Mouse (Mus musculus): ENCODE measurements around the gene Hmcn2. TPM values are rescaled to one million over a fixed set of nuclear protein-coding genes. Genes with fewer than 3 reads are reported as not detected.
A peak's percentile ranks its signal among the peaks of the same experiment; 100 is the strongest.

The Hmcn2 gene
- polyA plus RNA-seq, 1 experiment from 2014 or later, result 0.18 TPM

- H3K27me3 ChIP-seq (ENCODE audit: control insufficient read depth, insufficient read depth, low read depth, low read length), result peaks cover 28% of the 10 kb centered on the region
- WGBS, result 81% methylated on average over 7 of the region's 7 CpGs
- ATAC-seq, result no peak
- H3K9me3 ChIP-seq (replicated peaks; ENCODE audit: control insufficient read depth, low read length, poor library complexity, severe bottlenecking), result no peaks in the 10 kb centered on the region
- no peaks in the 10 kb centered on the region for H3K36me3 ChIP-seq (ENCODE audit: control insufficient read depth, insufficient read depth, low read length)
- H3K4me2 ChIP-seq (ENCODE audit: low read length), result no peak overlapping the region
- no peak overlapping the region for H3K27ac ChIP-seq (ENCODE audit: low read length)
- H3K4me1 ChIP-seq (ENCODE audit: control insufficient read depth, insufficient read depth, low read length), result peaks cover 8% of the 10 kb centered on the region
- no peak overlapping the region for H3K4me3 ChIP-seq (ENCODE audit: low read depth, low read length)
- H3K9ac ChIP-seq (ENCODE audit: low read depth, low read length), result no peak overlapping the region
Measured at GRCm38 (mm10) chr2:31468857-31469256, 154.6 kb downstream of the Hmcn2 start.

GRCm38 (mm10) chr2:31469480-31469879, 155.3 kb downstream of the Hmcn2 start:
- ATAC-seq, result no peak
- Histone ChIP-seq H3K27ac (ENCODE audit: low read length) (no peak overlapping the region), H3K4me2 (ENCODE audit: low read length) (peak overlapping the region; percentile 95), H3K36me3 (ENCODE audit: control insufficient read depth, insufficient read depth, low read length) (no peaks in the 10 kb centered on the region), H3K27me3 (ENCODE audit: control insufficient read depth, insufficient read depth, low read depth, low read length) (peaks cover 27% of the 10 kb centered on the region), H3K4me1 (ENCODE audit: control insufficient read depth, insufficient read depth, low read length) (peaks cover 9% of the 10 kb centered on the region), H3K9ac (ENCODE audit: low read depth, low read length) (peak overlapping the region; percentile 74), H3K9me3 (replicated peaks; ENCODE audit: control insufficient read depth, low read length, poor library complexity, severe bottlenecking) (no peaks in the 10 kb centered on the region), H3K4me3 (ENCODE audit: low read depth, low read length) (peak overlapping the region; percentile 49)
- 11% methylated on average over 7 of the region's 7 CpGs for WGBS

- under 1% methylated on average over 37 of the region's 49 CpGs for WGBS
- Histone ChIP-seq H3K27ac (ENCODE audit: low read length) (no peak within 1 kb of the TSS), H3K9me3 (replicated peaks; ENCODE audit: control insufficient read depth, low read length, poor library complexity, severe bottlenecking) (no peaks in the 10 kb centered on the region), H3K4me2 (ENCODE audit: low read length) (peak within 1 kb of the TSS; percentile 95), H3K4me1 (ENCODE audit: control insufficient read depth, insufficient read depth, low read length) (peaks cover 12% of the 10 kb centered on the region), H3K36me3 (ENCODE audit: control insufficient read depth, insufficient read depth, low read length) (no peaks in the 10 kb centered on the region), H3K4me3 (ENCODE audit: low read depth, low read length) (peak within 1 kb of the TSS; percentile 49), H3K9ac (ENCODE audit: low read depth, low read length) (peak within 1 kb of the TSS; percentile 74), H3K27me3 (ENCODE audit: control insufficient read depth, insufficient read depth, low read depth, low read length) (peaks cover 27% of the 10 kb centered on the region)
- peak; percentile 69 for ATAC-seq
Measured at GRCm38 (mm10) chr2:31469931-31470682, 155.9 kb downstream of the Hmcn2 start, which contains the start of gene Ass1. Gene Ass1 (plus strand): TSS chr2:31470207.

- Histone ChIP-seq H3K4me1 (ENCODE audit: control insufficient read depth, insufficient read depth, low read length) (peaks cover 12% of the 10 kb centered on the region), H3K27me3 (ENCODE audit: control insufficient read depth, insufficient read depth, low read depth, low read length) (peaks cover 27% of the 10 kb centered on the region), H3K4me3 (ENCODE audit: low read depth, low read length) (peak overlapping the region; percentile 49), H3K4me2 (ENCODE audit: low read length) (peak overlapping the region; percentile 95), H3K36me3 (ENCODE audit: control insufficient read depth, insufficient read depth, low read length) (no peaks in the 10 kb centered on the region), H3K9me3 (replicated peaks; ENCODE audit: control insufficient read depth, low read length, poor library complexity, severe bottlenecking) (no peaks in the 10 kb centered on the region), H3K27ac (ENCODE audit: low read length) (no peak overlapping the region), H3K9ac (ENCODE audit: low read depth, low read length) (0 out of 2 replicates have a peak overlapping the region, but pooled peaks have one; percentile 74)
- ATAC-seq, result no peak
- WGBS, result 13% methylated on average over 18 of the region's 19 CpGs
Measured at GRCm38 (mm10) chr2:31470683-31471385, 156.6 kb downstream of the Hmcn2 start.

- no peak overlapping the region for H3K4me2 ChIP-seq (ENCODE audit: low read length)
- H3K9ac ChIP-seq (ENCODE audit: low read depth, low read length), result no peak overlapping the region
- H3K27me3 ChIP-seq (ENCODE audit: control insufficient read depth, insufficient read depth, low read depth, low read length), result peaks cover 27% of the 10 kb centered on the region
- ATAC-seq, result no peak
- H3K27ac ChIP-seq (ENCODE audit: low read length), result no peak overlapping the region
- H3K4me3 ChIP-seq (ENCODE audit: low read depth, low read length), result no peak overlapping the region
- H3K9me3 ChIP-seq (replicated peaks; ENCODE audit: control insufficient read depth, low read length, poor library complexity, severe bottlenecking), result no peaks in the 10 kb centered on the region
- H3K4me1 ChIP-seq (ENCODE audit: control insufficient read depth, insufficient read depth, low read length), result peaks cover 12% of the 10 kb centered on the region
- WGBS, result 56% methylated on average over 6 of the region's 6 CpGs
- no peaks in the 10 kb centered on the region for H3K36me3 ChIP-seq (ENCODE audit: control insufficient read depth, insufficient read depth, low read length)
Measured at GRCm38 (mm10) chr2:31471611-31472010, 157.4 kb downstream of the Hmcn2 start.

GRCm38 (mm10) chr2:31472406-31473065, 158.3 kb downstream of the Hmcn2 start:
- H3K9ac ChIP-seq (ENCODE audit: low read depth, low read length), result no peak overlapping the region
- no peaks in the 10 kb centered on the region for H3K36me3 ChIP-seq (ENCODE audit: control insufficient read depth, insufficient read depth, low read length)
- no peak overlapping the region for H3K27ac ChIP-seq (ENCODE audit: low read length)
- H3K4me2 ChIP-seq (ENCODE audit: low read length), result no peak overlapping the region
- no peaks in the 10 kb centered on the region for H3K9me3 ChIP-seq (replicated peaks; ENCODE audit: control insufficient read depth, low read length, poor library complexity, severe bottlenecking)
- peaks cover 12% of the 10 kb centered on the region for H3K4me1 ChIP-seq (ENCODE audit: control insufficient read depth, insufficient read depth, low read length)
- WGBS, result 47% methylated on average over 10 of the region's 10 CpGs
- peaks cover 28% of the 10 kb centered on the region for H3K27me3 ChIP-seq (ENCODE audit: control insufficient read depth, insufficient read depth, low read depth, low read length)
- no peak overlapping the region for H3K4me3 ChIP-seq (ENCODE audit: low read depth, low read length)
- no peak for ATAC-seq

GRCm38 (mm10) chr2:31473941-31474340, 159.7 kb downstream of the Hmcn2 start:
- Histone ChIP-seq H3K4me2 (ENCODE audit: low read length) (no peak overlapping the region), H3K27me3 (ENCODE audit: control insufficient read depth, insufficient read depth, low read depth, low read length) (peaks cover 26% of the 10 kb centered on the region), H3K4me1 (ENCODE audit: control insufficient read depth, insufficient read depth, low read length) (peaks cover 12% of the 10 kb centered on the region), H3K9ac (ENCODE audit: low read depth, low read length) (no peak overlapping the region), H3K9me3 (replicated peaks; ENCODE audit: control insufficient read depth, low read length, poor library complexity, severe bottlenecking) (no peaks in the 10 kb centered on the region), H3K36me3 (ENCODE audit: control insufficient read depth, insufficient read depth, low read length) (no peaks in the 10 kb centered on the region), H3K27ac (ENCODE audit: low read length) (no peak overlapping the region), H3K4me3 (ENCODE audit: low read depth, low read length) (no peak overlapping the region)
- no peak for ATAC-seq
- WGBS, result 72% methylated on average over 4 of the region's 4 CpGs

GRCm38 (mm10) chr2:31474686-31475085, 160.5 kb downstream of the Hmcn2 start:
- WGBS, result 36% methylated on average over 5 of the region's 5 CpGs
- peak overlapping the region; percentile 25; the same call in 1 of the 2 replicates for H3K9ac ChIP-seq (ENCODE audit: low read depth, low read length)
- no peaks in the 10 kb centered on the region for H3K9me3 ChIP-seq (replicated peaks; ENCODE audit: control insufficient read depth, low read length, poor library complexity, severe bottlenecking)
- peaks cover 7% of the 10 kb centered on the region for H3K4me1 ChIP-seq (ENCODE audit: control insufficient read depth, insufficient read depth, low read length)
- H3K4me3 ChIP-seq (ENCODE audit: low read depth, low read length), result no peak overlapping the region
- no peak overlapping the region for H3K27ac ChIP-seq (ENCODE audit: low read length)
- no peaks in the 10 kb centered on the region for H3K36me3 ChIP-seq (ENCODE audit: control insufficient read depth, insufficient read depth, low read length)
- peaks cover 18% of the 10 kb centered on the region for H3K27me3 ChIP-seq (ENCODE audit: control insufficient read depth, insufficient read depth, low read depth, low read length)
- no peak for ATAC-seq
- H3K4me2 ChIP-seq (ENCODE audit: low read length), result no peak overlapping the region
